In genomic region chr17:80002385-80002852, GRCm38 (mm10) we compare ENCODE assay signal across 14 mouse cellular contexts. TPM values are rescaled to one million over a fixed set of nuclear protein-coding genes. Genes with fewer than 3 reads are reported as not detected.
DNase-seq lines count a peak whose midpoint lies in the region; ATAC-seq lines count a peak whose summit lies in the region.
"Had no signal": no experiment of that assay in that cellular context is flagged by ENCODE, and none has a peak within 500 bp of the region (broad histone marks: within the 10 kb centered on the region; RNA-seq: fewer than 3 reads in every experiment).

No protein-coding gene starts in this region.

- no peak overlapping the region for H3K4me2 ChIP-seq in lung, embryonic 16.5 days (ENCODE audit: low read depth, low read length)
- H3K4me2 ChIP-seq: midbrain, embryonic 15.5 days had no signal

- 42% methylated on average over 3 of the region's 3 CpGs for WGBS in lung, embryonic 16.5 days

- H3K9me3 ChIP-seq in lung, embryonic 16.5 days (ENCODE audit: control insufficient read depth, low read length): no peaks in the 10 kb centered on the region
- H3K9me3 ChIP-seq: midbrain, embryonic 15.5 days had no signal

- peak; percentile 27 to 30 for DNase-seq in adrenal gland, postnatal 36 days
- no peak for DNase-seq in adrenal gland, postnatal 25 days
- DNase-seq in heart, adult 9 months (ENCODE audit: low spot score in 2 of 2): peak; percentile 49 to 56
- DNase-seq in right cerebral cortex, postnatal 25 days: no peak
- no peak for DNase-seq in left cerebral cortex, adult 18-20 months (ENCODE audit: low spot score in 2 of 2)
- no peak for DNase-seq in kidney, postnatal 36 days
- DNase-seq: cerebellum, adult 11-12 months; kidney, adult 11 months had no signal

- peak; percentile 88 for ATAC-seq in lung, embryonic 16.5 days (ENCODE audit: low read depth)
- ATAC-seq: activated CD4-positive, CD25-positive, alpha-beta regulatory T cell, adult 4 months; midbrain, embryonic 15.5 days had no signal

- peak overlapping the region; percentile 80 for H3K27ac ChIP-seq in brown adipose tissue, adult 24 weeks (replicated peaks; ENCODE audit: low read depth, low read length)
- no peak overlapping the region for H3K27ac ChIP-seq in lung, embryonic 16.5 days (ENCODE audit: low read length)
- H3K27ac ChIP-seq: liver, embryonic 14.5 days; midbrain, embryonic 15.5 days had no signal

- H3K36me3 ChIP-seq in lung, embryonic 16.5 days (ENCODE audit: control insufficient read depth, insufficient read depth, low read length): no peaks in the 10 kb centered on the region
- H3K36me3 ChIP-seq: G1E; midbrain, embryonic 15.5 days had no signal

- peaks cover 2% of the 10 kb centered on the region; the same call in 1 of the 2 replicates for H3K4me1 ChIP-seq in brown adipose tissue, adult 24 weeks (ENCODE audit: control insufficient read depth, insufficient read depth, insufficient read length, low read length)
- H3K4me1 ChIP-seq in lung, embryonic 16.5 days (replicated peaks; ENCODE audit: control insufficient read depth, insufficient read depth, low read length): peaks cover 3% of the 10 kb centered on the region; the same call in 1 of the 2 replicates
- H3K4me1 ChIP-seq: midbrain, embryonic 15.5 days had no signal

- H3K9ac ChIP-seq in lung, embryonic 16.5 days (ENCODE audit: low read length): no peak overlapping the region
- H3K9ac ChIP-seq: liver, embryonic 14.5 days; midbrain, embryonic 15.5 days had no signal

- H3K4me3 ChIP-seq in brown adipose tissue, adult 24 weeks (ENCODE audit: insufficient read depth, low read depth, low read length): no peak overlapping the region
- H3K4me3 ChIP-seq in lung, embryonic 16.5 days (ENCODE audit: low read length): no peak overlapping the region
- H3K4me3 ChIP-seq: midbrain, embryonic 15.5 days had no signal

- no peaks in the 10 kb centered on the region for H3K27me3 ChIP-seq in lung, embryonic 16.5 days (ENCODE audit: control insufficient read depth, insufficient read depth, low read depth, low read length)
- H3K27me3 ChIP-seq: midbrain, embryonic 15.5 days had no signal

RNA-seq across cellular contexts. Expression of gene Hnrnpll, which starts 59.7 kb away (rescaled TPM):
- 10 to 100 TPM; 45.7 to 51.8 TPM for total RNA-seq in adrenal gland, postnatal 36 days (2021)
- 57.6 and 66.2 TPM in 2 replicates for total RNA-seq in adrenal gland, postnatal 25 days (2021)
- 15.9 and 22.5 TPM in 2 replicates for polyA plus RNA-seq in brown adipose tissue, adult 24 weeks (2012; ENCODE audit: insufficient read depth, insufficient read length, missing spikeins)
- 64.6 and 64.9 TPM in 2 replicates for polyA plus RNA-seq in lung, embryonic 16.5 days (2015; fragmentation: Nextera tagmentation; extraction: Ambion mirVana)
- 10 to 100 TPM; 62.1 to 65.0 TPM for total RNA-seq in left cerebral cortex, adult 18-20 months (2021)

Comparison
In these comparisons a context has a peak if more than half of its experiments do, and no peak if none do; other contexts are left out.
1. DNase-seq: peak in adrenal gland, postnatal 36 days (2 of 2) and heart, adult 9 months (2 of 2); none in adrenal gland, postnatal 25 days (single experiment), right cerebral cortex, postnatal 25 days (single experiment), left cerebral cortex, adult 18-20 months (0 of 2) and kidney, postnatal 36 days (0 of 2).